Mouse (Mus musculus): ENCODE measurements at regions not wholly inside any gene's neighbourhood (a gene's known extent, or its start where the extent isn't known, plus 50 kb on each side); places are given as distances from the start of the nearest gene placed in this dataset.

GRCm38 (mm10) chr16:93003830-93004229 is 177.9 kb upstream of the Runx1 start:
- no peak for DNase-seq

GRCm38 (mm10) chr16:92998689-92999088 is 172.7 kb upstream of the Runx1 start:
- DNase-seq, result no peak

GRCm38 (mm10) chr16:92997636-92998035 is 171.7 kb upstream of the Runx1 start:
- no peak for DNase-seq

- DNase-seq, result no peak
Measured at GRCm38 (mm10) chr16:92995993-92996350, 170.0 kb upstream of the Runx1 start.

GRCm38 (mm10) chr16:92995132-92995992 is 169.4 kb upstream of the Runx1 start:
- DNase-seq, result no peak

GRCm38 (mm10) chr16:92992876-92993275 is 166.9 kb upstream of the Runx1 start:
- DNase-seq, result no peak

- DNase-seq, result no peak
Measured at GRCm38 (mm10) chr16:92991405-92991804, 165.5 kb upstream of the Runx1 start.

GRCm38 (mm10) chr16:92988416-92988815 is 162.5 kb upstream of the Runx1 start:
- DNase-seq, result no peak

GRCm38 (mm10) chr16:92988000-92988399 is 162.1 kb upstream of the Runx1 start:
- DNase-seq, result no peak

- no peak for DNase-seq
Measured at GRCm38 (mm10) chr16:92985768-92986167, 159.8 kb upstream of the Runx1 start.

GRCm38 (mm10) chr16:92982934-92983333 is 157.0 kb upstream of the Runx1 start:
- no peak for DNase-seq

- no peak for DNase-seq
Measured at GRCm38 (mm10) chr16:92979620-92980330, 153.8 kb upstream of the Runx1 start.

GRCm38 (mm10) chr16:92976097-92976496 is 150.1 kb upstream of the Runx1 start:
- DNase-seq, result no peak

- no peak for DNase-seq
Measured at GRCm38 (mm10) chr16:92975090-92975489, 149.1 kb upstream of the Runx1 start.

- DNase-seq, result no peak
Measured at GRCm38 (mm10) chr16:92972681-92973080, 146.7 kb upstream of the Runx1 start.

GRCm38 (mm10) chr16:92971956-92972355 is 146.0 kb upstream of the Runx1 start:
- DNase-seq, result no peak

GRCm38 (mm10) chr16:92970587-92970986 is 144.6 kb upstream of the Runx1 start:
- DNase-seq, result no peak

GRCm38 (mm10) chr16:92969036-92969435 is 143.1 kb upstream of the Runx1 start:
- DNase-seq, result no peak

- DNase-seq, result no peak
Measured at GRCm38 (mm10) chr16:92966069-92966866, 140.3 kb upstream of the Runx1 start.

- DNase-seq, result no peak
Measured at GRCm38 (mm10) chr16:92965651-92966050, 139.7 kb upstream of the Runx1 start.

- DNase-seq, result no peak
Measured at GRCm38 (mm10) chr16:92963582-92963981, 137.6 kb upstream of the Runx1 start.

GRCm38 (mm10) chr16:92961361-92961760 is 135.4 kb upstream of the Runx1 start:
- no peak for DNase-seq

GRCm38 (mm10) chr16:92960740-92961139 is 134.8 kb upstream of the Runx1 start:
- DNase-seq, result no peak
